Mouse (Mus musculus) C2C12 (cell line): ENCODE data around the gene Bend6.

Source experiments
- CEBPB ChIP-seq: IDR thresholded peaks from one replicate; pipeline ENCODE4 v1.6.1; 2011; ENCODE audit warnings: low read depth, mild to moderate bottlenecking, control low read depth, moderate library complexity
- CTCF ChIP-seq: IDR thresholded peaks from one replicate; pipeline ENCODE4 v1.5.1; 2011; ENCODE audit not compliant: control insufficient read depth, insufficient read depth, insufficient read length
- FOSL1 ChIP-seq: IDR thresholded peaks from one replicate; pipeline ENCODE4 v1.8.0; 2011; ENCODE audit warnings: mild to moderate bottlenecking, low read length; ENCODE audit not compliant: poor library complexity, insufficient read depth, severe bottlenecking
- MAX ChIP-seq: IDR thresholded peaks from one replicate; pipeline ENCODE4 v1.6.1; 2011; ENCODE audit warnings: mild to moderate bottlenecking, control low read depth
- MYOD1 ChIP-seq: IDR thresholded peaks from one replicate; pipeline ENCODE4 v1.6.1; 2011; ENCODE audit warnings: low read depth; ENCODE audit not compliant: control insufficient read depth, insufficient read length
- MYOG ChIP-seq: IDR thresholded peaks from one replicate; pipeline ENCODE4 v1.6.1; 2011; ENCODE audit not compliant: control insufficient read depth, insufficient read length; ENCODE audit errors: extremely low read depth
- USF1 ChIP-seq: IDR thresholded peaks from one replicate; pipeline ENCODE4 v1.6.1; 2011; ENCODE audit warnings: low read depth, mild to moderate bottlenecking, control low read depth, moderate library complexity

- TF ChIP-seq CTCF (no peak), MYOG (no peak), USF1 (no peak), MYOD1 (no peak), MAX (no peak), CEBPB (no peak), FOSL1 (no peak)
These were observed 37.5 kb upstream of the Bend6 start for GRCm38 (mm10) chr1:33944977-33945750.
